Mouse (Mus musculus): Measurements from ENCODE around the gene Vdr.
"Not testable (repeated sequence)": the region's sequence is repeated elsewhere in the genome, so short reads cannot be mapped to it uniquely, and the experiment has no call there.

Vdr gene

GRCm38 (mm10) chr15:97875784-97876183 is 34.6 kb downstream of the Vdr start:
- DNase-seq = no peak

GRCm38 (mm10) chr15:97873717-97874116 is 36.7 kb downstream of the Vdr start:
- DNase-seq = no peak

DNA sequence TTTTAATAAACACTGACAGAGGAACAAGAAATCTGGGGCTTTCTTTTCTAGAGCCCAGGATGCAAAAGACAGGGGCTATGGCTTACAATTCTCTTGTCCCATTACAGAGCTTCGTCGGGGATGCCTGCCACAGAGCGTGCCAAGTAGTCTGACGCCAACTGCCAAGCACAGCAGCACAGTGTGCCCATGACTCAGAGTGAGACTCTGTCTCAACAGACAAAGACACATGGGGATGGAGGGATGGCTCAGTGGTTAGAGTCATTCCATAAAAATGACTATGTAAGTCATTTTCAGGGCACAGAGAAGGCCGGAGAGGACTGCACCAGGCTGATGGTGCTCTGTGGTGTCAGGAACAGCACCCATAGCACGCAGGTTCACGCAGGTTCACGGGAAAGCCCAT is 38.3 kb downstream of the Vdr start:
- no peak for DNase-seq

- no peak for DNase-seq
These were observed 39.1 kb downstream of the Vdr start for GRCm38 (mm10) chr15:97871055-97872030.

- not testable (repeated sequence) for DNase-seq
These were observed 40.3 kb downstream of the Vdr start for GRCm38 (mm10) chr15:97870116-97870515.

- DNase-seq = no peak
These were observed 41.4 kb downstream of the Vdr start for GRCm38 (mm10) chr15:97868985-97869384.

DNA sequence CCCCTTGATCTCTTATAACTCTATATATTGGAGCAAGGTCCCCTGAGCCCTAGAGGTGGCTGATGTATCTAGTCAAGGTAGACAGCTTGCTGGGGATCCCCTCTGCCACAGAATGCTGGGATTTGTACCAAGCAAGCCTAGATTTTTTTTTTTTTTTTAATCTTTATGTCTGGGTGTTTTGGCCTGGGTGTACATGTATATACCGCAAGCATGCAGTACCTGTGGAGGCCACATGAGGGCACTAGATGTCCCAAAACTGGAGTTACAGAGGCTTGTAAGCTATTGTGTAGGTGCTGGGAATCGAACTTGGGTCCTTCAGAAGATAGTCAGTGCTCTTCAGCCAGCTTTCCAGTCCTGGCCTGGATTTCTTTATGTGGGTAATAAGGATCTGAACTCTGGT is 44.4 kb downstream of the Vdr start:
- DNase-seq = no peak

DNA sequence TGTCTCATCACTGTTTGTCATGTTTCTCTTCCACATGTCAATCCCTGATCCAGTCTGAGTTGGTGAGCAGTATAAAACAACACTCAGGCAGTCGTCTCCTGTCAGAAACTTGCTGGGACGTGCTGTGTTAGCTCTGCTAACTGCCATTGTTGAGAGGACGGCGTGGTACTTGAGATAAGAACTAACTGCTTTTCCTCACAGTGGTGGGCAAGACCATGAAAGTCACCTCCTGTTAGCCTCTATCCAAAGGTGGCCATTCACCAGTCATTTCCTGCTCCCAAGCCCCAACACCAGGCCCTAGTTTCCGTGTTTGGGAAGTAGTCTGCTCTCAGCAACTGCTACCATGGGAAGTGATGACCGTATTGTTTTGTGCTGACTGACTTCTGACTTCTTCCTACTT is 45.3 kb downstream of the Vdr start:
- DNase-seq = no peak

GRCm38 (mm10) chr15:97864361-97865045 is 45.9 kb downstream of the Vdr start:
- DNase-seq = no peak

- no peak for DNase-seq
These were observed 46.9 kb downstream of the Vdr start for GRCm38 (mm10) chr15:97863494-97863881.

GRCm38 (mm10) chr15:97862881-97863493 is 47.4 kb downstream of the Vdr start:
- DNase-seq = no peak

GRCm38 (mm10) chr15:97860353-97860752 is 50.1 kb downstream of the Vdr start:
- DNase-seq = no peak

DNA sequence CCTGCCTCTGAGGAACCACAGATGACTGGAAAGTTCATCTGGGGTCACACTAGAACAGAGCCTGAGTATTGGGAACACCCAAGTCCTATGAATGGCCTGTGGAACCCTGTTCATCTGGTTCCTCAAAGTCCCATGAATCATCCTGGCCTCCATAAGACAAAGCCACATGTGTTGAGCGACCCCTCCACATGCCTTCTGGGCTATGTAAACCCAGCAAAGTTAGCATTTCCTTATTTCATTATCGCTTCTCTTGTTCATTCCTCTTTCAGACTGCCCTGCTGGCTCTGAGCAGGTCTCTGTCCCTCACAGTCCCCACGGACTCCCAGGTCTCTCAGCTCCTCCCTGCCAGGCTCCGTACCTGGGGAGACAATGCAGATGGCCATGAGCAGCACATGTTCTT is 52.0 kb downstream of the Vdr start:
- no peak for DNase-seq

DNA sequence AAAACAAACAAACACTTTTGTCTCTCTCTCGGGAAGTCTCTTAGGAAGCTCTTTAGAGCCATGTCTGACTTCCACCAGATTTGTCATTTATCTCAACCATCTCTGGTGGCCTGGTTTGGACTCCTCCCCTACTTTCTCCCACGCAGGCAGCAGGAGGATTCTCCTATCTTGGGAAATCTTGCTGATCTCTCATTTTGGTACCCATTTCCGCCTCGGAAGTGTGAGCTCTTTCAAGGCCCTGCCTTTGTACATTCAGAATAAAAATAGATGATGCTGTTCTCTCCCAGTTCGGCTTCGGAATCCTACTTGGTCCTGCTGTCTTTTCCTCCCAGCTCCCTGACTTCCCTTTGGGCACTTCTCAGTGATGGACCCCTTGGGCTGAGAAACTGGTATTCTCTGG is 55.9 kb downstream of the Vdr start:
- no peak for DNase-seq

GRCm38 (mm10) chr15:97854059-97854458 is 56.4 kb downstream of the Vdr start:
- DNase-seq = no peak

GRCm38 (mm10) chr15:97852291-97852690 is 58.1 kb downstream of the Vdr start:
- DNase-seq = no peak

DNA sequence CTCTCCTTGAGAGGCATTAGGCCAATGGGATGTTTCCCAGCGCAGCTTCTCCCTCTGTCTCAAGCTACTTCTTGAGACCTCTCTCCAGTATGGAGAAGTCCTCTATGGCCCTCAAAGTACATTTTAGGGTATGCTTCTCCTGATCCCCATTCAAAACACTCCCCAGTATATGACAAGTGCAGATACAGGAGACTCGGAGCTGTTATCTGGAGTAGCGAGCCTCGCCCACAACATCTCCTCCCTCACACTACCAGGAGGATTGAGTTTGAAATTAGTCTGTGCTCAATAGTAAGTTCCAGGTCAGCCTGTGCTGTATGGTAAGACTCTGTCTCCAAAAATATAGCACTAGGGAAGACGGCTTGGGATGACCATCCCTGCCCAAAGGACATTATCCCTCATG is 59.4 kb downstream of the Vdr start:
- DNase-seq = no peak

GRCm38 (mm10) chr15:97850441-97850840 is 60.0 kb downstream of the Vdr start:
- no peak for DNase-seq

DNA sequence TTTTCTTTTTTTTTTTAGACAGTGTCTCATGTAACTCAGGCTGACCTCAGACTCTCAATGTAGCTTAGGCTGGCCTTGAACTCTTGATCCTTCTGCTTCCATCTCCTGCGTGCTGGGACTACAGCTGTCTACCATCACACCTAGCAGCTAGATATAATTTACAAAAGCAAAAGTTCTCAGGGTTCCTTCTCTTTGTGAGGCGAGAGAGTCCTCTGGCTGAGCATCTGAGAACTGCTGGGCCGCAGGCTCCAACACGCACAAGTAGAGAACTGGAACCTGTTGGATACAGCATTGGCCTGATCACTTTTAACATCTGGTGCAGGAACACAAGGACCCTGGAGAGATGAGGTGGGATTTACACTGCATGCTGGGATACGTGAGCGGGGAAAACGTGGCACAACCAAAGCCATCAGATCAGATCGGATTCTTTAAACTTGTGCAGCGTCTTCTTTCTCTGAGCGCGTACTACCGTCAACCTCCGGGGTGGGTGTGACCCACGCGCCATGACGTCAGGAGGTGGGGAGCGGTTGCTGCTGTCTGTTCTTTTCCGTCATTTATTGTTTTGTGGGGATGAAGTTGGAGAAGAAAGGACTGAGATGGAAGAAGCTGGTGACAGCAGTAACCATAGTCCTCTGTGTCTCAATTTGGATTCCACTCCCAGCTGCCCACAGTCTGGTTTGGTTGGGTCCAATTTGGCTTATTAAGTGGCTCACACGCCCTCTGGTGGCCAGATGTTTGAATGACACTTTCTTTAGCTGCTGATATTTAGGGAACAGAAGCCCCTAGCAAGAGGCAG is 61.1 kb downstream of the Vdr start:
- peak; percentile 94 for DNase-seq

GRCm38 (mm10) chr15:97847866-97848265 is 62.6 kb downstream of the Vdr start:
- no peak for DNase-seq

DNA sequence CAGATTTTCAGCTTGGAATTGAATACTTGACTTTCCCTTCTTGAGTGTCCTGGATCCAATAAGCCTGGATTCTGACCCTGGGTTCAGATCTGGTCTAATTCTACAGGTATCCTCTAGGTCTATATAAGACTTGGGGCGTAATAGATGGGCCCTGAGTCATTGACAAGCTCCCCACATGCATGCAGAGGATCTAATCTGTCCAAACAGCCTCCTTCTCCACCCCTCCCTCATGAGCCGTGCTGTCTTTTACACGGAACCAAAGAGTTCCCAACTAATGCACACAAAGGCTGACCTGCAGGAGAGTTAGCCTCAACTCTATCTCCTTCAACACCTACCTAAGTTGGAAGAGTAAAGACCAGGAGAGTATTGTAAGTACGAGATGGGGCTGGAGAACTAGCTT is 63.1 kb downstream of the Vdr start:
- DNase-seq = no peak

- no peak for DNase-seq
These were observed 64.1 kb downstream of the Vdr start for GRCm38 (mm10) chr15:97846121-97846882.
